Mouse (Mus musculus): ENCODE measurements at regions not wholly inside any gene's neighbourhood (a gene's known extent, or its start where the extent isn't known, plus 50 kb on each side); places are given as distances from the start of the nearest gene placed in this dataset.

DNA sequence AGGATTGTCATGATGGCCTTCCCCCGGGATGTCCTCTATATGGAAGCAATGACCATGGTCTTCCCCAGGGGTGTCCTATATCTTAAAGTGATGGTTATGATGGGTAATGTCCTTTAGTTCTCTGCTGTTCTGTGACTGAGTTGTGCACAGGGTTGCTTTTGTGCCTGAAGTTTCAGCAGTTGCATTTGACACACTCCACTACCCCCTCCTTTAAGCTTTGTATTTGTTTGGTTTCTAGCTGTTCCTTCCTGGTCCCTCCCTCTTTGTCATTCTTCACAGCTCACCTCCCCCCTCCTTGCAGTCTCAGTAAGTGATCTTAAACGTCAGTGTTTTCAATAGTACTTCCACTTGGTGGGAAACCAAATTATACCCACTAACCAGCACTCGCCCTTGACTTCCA is 464.4 kb downstream of the Nedd1 start:
- no peak for TF ChIP-seq CTCF (IDR thresholded peaks at IDR 0.05; ENCODE audit: control insufficient read depth, insufficient read depth, insufficient replicate concordance, low read depth, low read length)
- TF ChIP-seq POLR2A (IDR thresholded peaks at IDR 0.05; ENCODE audit: control insufficient read depth, low read depth, low read length) = no peak

All from testis, adult 2 months (tissue).